Mouse (Mus musculus) adrenal gland, postnatal 14 days (tissue): ENCODE measurements at regions not wholly inside any gene's neighbourhood (a gene's known extent, or its start where the extent isn't known, plus 50 kb on each side); places are given as distances from the start of the nearest gene placed in this dataset.

Experiments
- DNase-seq: peaks from one replicate; pipeline ENCODE4 v3.0.0; 2021; ENCODE audit warnings: mixed read lengths

- no peak for DNase-seq
Measured at GRCm38 (mm10) chr17:48790526-48790925, 141.7 kb upstream of the Lrfn2 start.

- DNase-seq, result no peak
Measured at GRCm38 (mm10) chr17:48792954-48793353, 139.2 kb upstream of the Lrfn2 start.

- no peak for DNase-seq
Measured at GRCm38 (mm10) chr17:48795773-48796172, 136.4 kb upstream of the Lrfn2 start.

GRCm38 (mm10) chr17:48798196-48798595 is 134.0 kb upstream of the Lrfn2 start:
- no peak for DNase-seq

GRCm38 (mm10) chr17:48802673-48803072 is 129.5 kb upstream of the Lrfn2 start:
- no peak for DNase-seq

GRCm38 (mm10) chr17:48807905-48808304 is 124.3 kb upstream of the Lrfn2 start:
- DNase-seq, result no peak

GRCm38 (mm10) chr17:48814753-48815504 is 117.2 kb upstream of the Lrfn2 start:
- DNase-seq, result no peak

- peak; percentile 17 for DNase-seq
Measured at GRCm38 (mm10) chr17:48816588-48817324, 115.4 kb upstream of the Lrfn2 start.

GRCm38 (mm10) chr17:48817551-48817950 is 114.6 kb upstream of the Lrfn2 start:
- DNase-seq, result no peak

GRCm38 (mm10) chr17:48819703-48820102 is 112.5 kb upstream of the Lrfn2 start:
- DNase-seq, result no peak

GRCm38 (mm10) chr17:48822101-48822876 is 109.9 kb upstream of the Lrfn2 start:
- DNase-seq, result no peak

GRCm38 (mm10) chr17:48823921-48824320 is 108.3 kb upstream of the Lrfn2 start:
- no peak for DNase-seq

- DNase-seq, result no peak
Measured at GRCm38 (mm10) chr17:48825212-48825913, 106.8 kb upstream of the Lrfn2 start.

GRCm38 (mm10) chr17:48838297-48838979 is 93.7 kb upstream of the Lrfn2 start:
- DNase-seq, result no peak

- peak; percentile 5 for DNase-seq
Measured at GRCm38 (mm10) chr17:48847890-48848289, 84.3 kb upstream of the Lrfn2 start.

GRCm38 (mm10) chr17:48850910-48851309 is 81.3 kb upstream of the Lrfn2 start:
- DNase-seq, result no peak

GRCm38 (mm10) chr17:48858891-48859290 is 73.3 kb upstream of the Lrfn2 start:
- peak; percentile 16 for DNase-seq

GRCm38 (mm10) chr17:48870443-48870842 is 61.7 kb upstream of the Lrfn2 start:
- no peak for DNase-seq

- no peak for DNase-seq
Measured at GRCm38 (mm10) chr17:48877505-48877904, 54.7 kb upstream of the Lrfn2 start.

- no peak for DNase-seq
Measured at GRCm38 (mm10) chr17:48880590-48880989, 51.6 kb upstream of the Lrfn2 start.

- DNase-seq, result peak; percentile 3
Measured at GRCm38 (mm10) chr17:48881946-48882345, 50.2 kb upstream of the Lrfn2 start.
